Mouse (Mus musculus) lung, postnatal 25 days (tissue): ENCODE data around the gene Zdhhc22.

ENCODE experiments used
- DNase-seq: peaks from one replicate; pipeline ENCODE4 v3.0.0; 2022; ENCODE audit warnings: low spot score

Zdhhc22 gene

DNA sequence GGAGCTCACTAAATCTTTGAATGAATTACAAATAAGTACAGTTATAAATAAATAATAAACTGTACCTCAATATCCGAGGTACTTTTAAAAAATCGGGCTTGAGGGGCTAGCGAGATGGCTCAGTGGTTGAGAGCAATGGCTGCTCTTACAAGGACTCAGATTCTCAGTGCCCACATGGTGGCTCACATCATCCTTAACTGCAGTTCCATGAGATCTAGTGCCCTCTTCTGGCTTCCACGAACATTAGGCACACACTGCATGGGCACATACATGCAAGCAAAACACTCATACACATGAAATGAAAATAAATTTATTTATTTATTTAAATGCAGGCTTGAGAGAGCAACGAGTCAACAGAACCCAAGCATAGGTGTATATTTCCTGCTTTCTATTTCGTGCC is 5.7 kb upstream of the Zdhhc22 start:
- no peak for DNase-seq

DNA sequence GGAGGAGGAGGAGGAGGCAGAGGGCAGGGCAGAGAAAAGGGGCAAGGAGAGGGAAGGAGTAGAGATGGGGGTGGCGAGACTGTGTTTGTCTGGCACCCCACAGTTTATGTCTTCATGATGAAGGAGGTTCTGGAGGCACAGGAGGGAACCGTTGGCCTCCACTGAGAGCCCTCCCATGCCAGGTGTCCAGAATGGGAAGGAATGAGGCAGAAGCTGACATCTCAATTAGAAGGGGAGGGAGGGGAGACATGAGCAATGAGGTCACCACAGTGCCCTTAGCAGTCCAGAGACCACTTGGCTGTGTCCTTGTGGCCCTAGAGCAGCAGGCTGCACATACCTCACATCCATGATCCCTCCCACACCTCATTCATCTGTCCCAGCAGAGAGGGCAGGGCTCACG is 4.5 kb upstream of the Zdhhc22 start:
- no peak for DNase-seq

- DNase-seq: no peak
These were observed 3.9 kb upstream of the Zdhhc22 start for GRCm38 (mm10) chr12:86994166-86994565.

DNA sequence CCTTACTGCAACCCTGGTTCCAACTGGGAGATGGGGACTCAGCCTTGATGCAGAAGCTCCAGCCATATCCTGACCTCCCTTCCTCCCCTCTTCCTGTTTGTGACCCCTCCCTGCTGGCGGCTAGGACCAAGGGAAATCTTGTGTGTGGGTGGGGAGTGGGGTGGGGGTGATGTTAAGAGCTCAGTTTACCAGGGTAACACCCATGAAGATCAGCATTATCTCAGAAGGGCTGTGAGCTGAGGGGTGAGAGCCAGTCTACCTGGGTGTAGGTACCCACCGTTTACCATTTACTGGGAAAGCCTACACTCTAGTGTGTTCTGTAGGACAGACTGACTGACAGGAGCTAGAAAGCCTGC is 503 bp upstream of the Zdhhc22 start:
- DNase-seq: no peak

GRCm38 (mm10) chr12:86989378-86989777 is 852 bp downstream of the Zdhhc22 start:
- DNase-seq: no peak

GRCm38 (mm10) chr12:86988227-86988626 is 2.0 kb downstream of the Zdhhc22 start:
- no peak for DNase-seq

DNA sequence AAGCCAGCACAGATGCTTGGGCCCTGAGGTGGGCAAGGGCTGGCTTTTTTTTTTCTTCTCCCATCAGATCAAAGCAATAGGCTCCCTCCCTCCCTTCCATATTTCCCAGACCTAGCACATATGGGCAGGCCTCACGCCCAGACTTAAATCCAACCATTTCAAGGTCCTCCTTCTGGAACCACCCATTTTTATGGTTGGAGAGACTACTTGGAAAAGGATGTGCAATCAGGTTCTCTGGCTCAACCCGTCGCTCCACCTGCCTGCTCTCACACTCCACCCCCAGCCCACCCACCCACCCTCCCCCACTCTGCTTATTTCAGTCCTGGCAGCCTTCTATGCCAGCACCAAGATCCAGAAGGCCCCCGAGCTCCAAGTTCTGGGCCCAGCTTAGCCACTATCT is 3.7 kb downstream of the Zdhhc22 start:
- DNase-seq: no peak

- DNase-seq: no peak
These were observed 6.1 kb downstream of the Zdhhc22 start for GRCm38 (mm10) chr12:86984194-86984555.

DNA sequence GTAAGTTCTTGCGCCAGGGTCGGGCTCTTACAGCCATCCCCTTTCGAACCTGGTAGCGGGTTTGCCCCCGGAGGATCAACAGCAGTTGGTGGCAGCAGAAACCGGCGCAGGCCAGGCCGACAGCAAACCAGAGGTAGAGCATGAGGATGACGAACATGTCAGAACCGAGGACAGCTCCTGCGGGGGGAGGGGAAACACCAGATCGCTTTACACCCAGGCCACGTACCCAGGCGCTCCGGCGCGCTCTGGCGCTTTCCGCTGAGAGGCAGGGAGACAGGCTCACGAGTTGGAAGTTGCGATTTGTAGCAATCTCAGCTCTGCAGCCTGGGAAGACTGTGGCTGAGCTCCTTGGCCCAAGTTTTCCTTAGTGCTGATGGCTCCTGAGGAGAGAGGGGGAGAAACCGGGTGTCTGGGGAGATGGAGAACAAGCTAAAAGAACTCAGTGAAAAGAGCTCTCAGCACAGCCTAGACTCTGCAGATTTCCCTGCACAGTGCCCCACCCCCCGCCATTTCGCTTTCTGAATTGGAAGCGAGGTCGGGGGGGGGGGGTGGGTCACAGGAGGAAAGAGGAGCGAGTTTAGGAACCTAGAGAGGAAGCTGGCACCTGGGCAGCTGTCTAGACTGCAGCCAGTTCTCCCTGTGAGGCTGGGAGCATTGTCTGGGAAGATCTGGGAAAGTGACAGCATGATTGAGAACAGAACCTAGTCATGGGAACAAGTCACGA is 6.6 kb downstream of the Zdhhc22 start:
- peak; percentile 32 for DNase-seq

DNA sequence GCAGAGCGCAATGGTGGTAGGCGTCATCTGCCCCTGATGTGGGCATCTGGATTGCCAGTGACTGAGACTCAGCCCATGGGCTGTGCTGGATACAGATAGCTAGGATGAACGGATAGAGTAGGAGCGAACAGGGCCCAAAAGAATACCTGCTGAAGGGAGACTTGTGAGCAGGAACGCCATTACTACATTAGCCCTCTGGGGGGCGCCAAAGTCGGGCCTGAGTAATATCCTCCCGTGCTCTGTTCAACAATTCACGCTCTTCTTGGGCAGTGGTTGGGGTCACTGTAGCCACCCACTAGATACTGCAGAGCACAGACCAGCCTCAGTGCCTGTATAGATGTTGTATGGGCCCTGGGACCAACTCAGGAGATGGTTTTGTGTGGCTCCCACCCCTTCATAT is 9.1 kb downstream of the Zdhhc22 start:
- no peak for DNase-seq

DNA sequence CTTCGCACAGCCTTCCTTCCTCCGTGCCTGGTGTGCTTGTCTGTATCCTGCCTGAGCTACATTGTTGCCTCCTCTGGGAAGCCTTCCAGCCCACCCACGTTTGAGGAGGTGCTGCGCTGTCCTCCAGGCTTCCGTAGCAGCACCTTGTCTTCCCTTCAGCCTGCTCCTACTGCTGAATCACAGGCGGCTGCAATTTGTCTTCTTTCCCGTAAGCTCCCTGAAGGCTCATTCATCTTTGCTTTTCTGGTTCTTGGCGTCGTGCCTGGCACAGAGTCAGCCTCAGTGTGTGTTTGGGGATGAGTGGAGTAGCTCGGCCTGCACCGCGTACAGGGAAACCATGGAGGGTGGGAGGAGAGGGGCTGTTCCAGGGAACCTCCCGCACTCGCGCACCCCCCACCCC is 12.4 kb downstream of the Zdhhc22 start:
- no peak for DNase-seq

GRCm38 (mm10) chr12:86976511-86977168 is 13.6 kb downstream of the Zdhhc22 start:
- no peak for DNase-seq

DNA sequence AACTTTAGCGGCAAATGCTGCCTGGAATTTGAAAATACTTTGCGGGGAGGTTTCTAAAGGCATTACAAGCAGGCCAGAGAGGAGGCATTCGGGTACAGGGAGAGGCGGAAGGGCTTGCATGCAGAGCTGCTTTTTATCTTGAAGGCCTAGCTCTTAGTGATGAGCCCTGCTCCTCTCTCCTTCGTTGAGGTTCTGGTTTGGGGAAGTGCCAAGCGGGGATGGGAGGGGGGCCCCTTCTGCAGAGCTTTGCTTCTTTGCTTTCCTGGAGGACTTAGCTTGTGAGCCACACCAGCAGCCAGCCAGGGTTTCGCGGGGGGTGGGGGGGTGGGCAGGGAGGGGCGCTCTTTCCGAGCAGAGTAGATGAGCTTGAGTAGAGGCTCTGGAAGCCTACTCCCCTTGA is 14.5 kb downstream of the Zdhhc22 start:
- no peak for DNase-seq

GRCm38 (mm10) chr12:86974387-86975288 is 15.6 kb downstream of the Zdhhc22 start:
- peak; percentile 71 for DNase-seq

- no peak for DNase-seq
These were observed 16.5 kb downstream of the Zdhhc22 start for GRCm38 (mm10) chr12:86973706-86974105.

DNA sequence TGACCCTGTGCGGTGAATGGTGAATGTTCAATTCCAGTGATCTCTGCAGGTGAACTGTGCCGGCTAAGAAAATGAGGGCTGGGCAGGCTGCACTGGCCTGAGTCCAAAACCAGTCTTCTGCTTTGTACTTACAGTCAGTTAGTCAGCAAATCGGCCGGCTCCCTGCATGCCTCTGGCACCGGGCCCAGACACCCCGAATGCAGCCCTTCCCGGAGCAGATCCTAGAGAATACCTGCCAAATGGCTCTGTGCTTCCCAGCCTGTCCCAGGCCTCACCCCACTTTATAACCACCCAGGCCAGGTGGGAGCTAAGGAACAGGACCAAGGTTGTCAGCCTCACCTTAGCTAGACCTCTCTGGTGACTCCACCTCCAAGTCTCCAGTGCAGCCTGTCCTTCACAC is 17.0 kb downstream of the Zdhhc22 start:
- DNase-seq: peak; percentile 50

GRCm38 (mm10) chr12:86971089-86971488 is 19.1 kb downstream of the Zdhhc22 start:
- no peak for DNase-seq

GRCm38 (mm10) chr12:86969220-86969601 is 21.0 kb downstream of the Zdhhc22 start:
- DNase-seq: no peak

- DNase-seq: peak; percentile 74
These were observed 21.6 kb downstream of the Zdhhc22 start for GRCm38 (mm10) chr12:86968468-86969219.

- DNase-seq: no peak
These were observed 24.9 kb downstream of the Zdhhc22 start for GRCm38 (mm10) chr12:86965237-86965799.

DNA sequence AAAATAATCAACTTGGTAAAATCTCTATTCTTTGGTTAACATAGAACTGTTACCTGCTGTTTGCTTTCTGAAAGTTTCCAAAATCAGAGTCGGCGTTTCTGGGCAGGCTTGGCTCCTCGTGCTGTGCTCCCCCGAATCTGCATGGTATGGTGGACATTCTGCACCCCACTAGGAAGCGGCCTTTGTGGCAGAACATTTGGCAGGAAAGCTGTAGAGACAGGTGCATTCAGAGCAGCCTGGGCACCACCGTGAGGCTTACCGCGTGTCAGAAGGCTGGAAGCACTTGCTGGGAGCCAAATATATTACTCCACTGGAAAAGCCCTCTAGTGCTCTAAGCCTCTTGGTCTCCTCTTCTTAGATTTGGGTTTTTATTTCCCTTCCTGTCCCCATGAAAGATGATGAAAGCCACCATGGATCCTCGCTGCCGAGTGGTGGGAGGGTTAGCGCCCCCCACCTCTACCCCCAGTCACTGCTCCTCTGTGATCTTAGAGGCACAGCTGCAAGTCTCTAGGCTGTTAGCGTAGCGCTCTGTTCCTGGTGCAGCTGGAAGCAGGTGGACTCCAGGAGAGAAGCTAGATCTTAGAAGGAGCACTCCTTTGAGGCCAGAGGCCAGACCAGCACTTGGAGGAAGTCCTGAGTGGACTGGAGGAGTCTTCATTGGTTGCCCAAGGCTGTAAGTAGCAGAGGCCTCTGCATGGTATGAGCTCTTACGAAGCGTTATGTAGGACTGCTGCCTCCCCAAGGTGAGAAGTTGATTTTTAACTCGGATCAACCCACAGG is 25.8 kb downstream of the Zdhhc22 start:
- peak; percentile 59 for DNase-seq
